Mouse (Mus musculus) B cell, adult 62 days (primary cell): ENCODE measurements around the gene Rps3a1. TPM values are rescaled to one million over a fixed set of nuclear protein-coding genes. Genes with fewer than 3 reads are reported as not detected.

Experiments
- total RNA-seq: library from RNA; stranded (reverse); gene quantifications from 4 replicates; pipeline ENCODE4 v1.2.4, GENCODE M21; 2023

Gene Rps3a1
- 1,656 to 1,832 TPM (median 1,727 TPM) in 4 replicates for total RNA-seq

GRCm38 (mm10) chr3:86142263-86142933 lies at the start of gene Rps3a1:
Gene Rps3a1, minus strand, starts transcription at chr3:86142702.

Other genes starting within 250 kb of the Rps3a1 start
- 0.12 to 0.56 TPM (median 0.25 TPM) in 4 replicates for gene Sh3d19, start 171.6 kb downstream of the Rps3a1 start, total RNA-seq
- not detected in 4 replicates for gene Prss48, start 140.2 kb downstream of the Rps3a1 start, total RNA-seq
- gene Lrba, start 82.0 kb upstream of the Rps3a1 start, total RNA-seq, result 75.0 to 80.7 TPM (median 76.8 TPM) in 4 replicates